Mouse (Mus musculus): ENCODE measurements around the gene Trub1.

GRCm38 (mm10) chr19:57473301-57473700 is 20.6 kb downstream of the Trub1 start:
- no peak for TF ChIP-seq POLR2A (IDR thresholded peaks at IDR 0.05; ENCODE audit: extremely low read depth, insufficient read depth, low read length)
- no peak for TF ChIP-seq CTCF (IDR thresholded peaks at IDR 0.05; ENCODE audit: low read depth, low read length)
